Mouse (Mus musculus): ENCODE data around the gene Trp53rkb. TPM values are rescaled to one million over a fixed set of nuclear protein-coding genes. Genes with fewer than 3 reads are reported as not detected.

Gene Trp53rkb
- polyA plus RNA-seq, 1 experiment from 2014 or later = 3.8 TPM

GRCm38 (mm10) chr2:166799615-166800472 is 7.5 kb downstream of the Trp53rkb start:
- H3K4me2 ChIP-seq = no peak overlapping the region
- WGBS (ENCODE audit: insufficient replicate concordance) = 52% methylated on average over 11 of the region's 11 CpGs
- H3K9me3 ChIP-seq (replicated peaks) = no peaks in the 10 kb centered on the region
- H3K4me1 ChIP-seq (replicated peaks) = peaks cover 4% of the 10 kb centered on the region; the same call in 1 of the 2 replicates
- H3K9ac ChIP-seq = no peak overlapping the region
- ATAC-seq (ENCODE audit: low read depth) = no peak
- 0 out of 2 replicates have a peak, but pooled peaks cover 3% of the 10 kb centered on the region for H3K27me3 ChIP-seq
- no peak overlapping the region for H3K4me3 ChIP-seq (replicated peaks)
- peaks cover 19% of the 10 kb centered on the region for H3K36me3 ChIP-seq
- H3K27ac ChIP-seq = no peak overlapping the region
- DNase-seq = no peak

- Histone ChIP-seq H3K9me3 (replicated peaks) (no peaks in the 10 kb centered on the region), H3K4me1 (replicated peaks) (peaks cover 7% of the 10 kb centered on the region), H3K27me3 (0 out of 2 replicates have a peak, but pooled peaks cover 3% of the 10 kb centered on the region), H3K27ac (no peak overlapping the region), H3K4me3 (replicated peaks) (no peak overlapping the region), H3K9ac (no peak overlapping the region), H3K36me3 (peaks cover 19% of the 10 kb centered on the region), H3K4me2 (no peak overlapping the region)
- ATAC-seq (ENCODE audit: low read depth) (no peak), DNase-seq (no peak)
- WGBS (ENCODE audit: insufficient replicate concordance) = 60% methylated on average over 7 of the region's 7 CpGs
Observed at GRCm38 (mm10) chr2:166800473-166800857, 8.1 kb downstream of the Trp53rkb start.

GRCm38 (mm10) chr2:166801436-166801835 is 9.1 kb downstream of the Trp53rkb start:
- WGBS (ENCODE audit: insufficient replicate concordance) = 49% methylated on average over 2 of the region's 2 CpGs

GRCm38 (mm10) chr2:166803298-166803697 is 11.0 kb downstream of the Trp53rkb start:
- no peak overlapping the region for H3K4me2 ChIP-seq
- 0 out of 2 replicates have a peak, but pooled peaks cover 3% of the 10 kb centered on the region for H3K27me3 ChIP-seq
- H3K4me3 ChIP-seq (replicated peaks) = no peak overlapping the region
- no peak overlapping the region for H3K27ac ChIP-seq
- 82% methylated on average over 3 of the region's 3 CpGs for WGBS (ENCODE audit: insufficient replicate concordance)
- no peaks in the 10 kb centered on the region for H3K9me3 ChIP-seq (replicated peaks)
- H3K36me3 ChIP-seq = no peaks in the 10 kb centered on the region
- peaks cover 31% of the 10 kb centered on the region for H3K4me1 ChIP-seq (replicated peaks)
- ATAC-seq (ENCODE audit: low read depth) (no peak), DNase-seq (no peak)
- no peak overlapping the region for H3K9ac ChIP-seq

More at GRCm38 (mm10) chr2:166801436-166801835, 9.1 kb downstream of the Trp53rkb start:
- Histone ChIP-seq H3K4me3 (replicated peaks) (no peak overlapping the region), H3K4me1 (replicated peaks) (peaks cover 13% of the 10 kb centered on the region), H3K36me3 (peaks cover 12% of the 10 kb centered on the region), H3K27ac (no peak overlapping the region), H3K9me3 (replicated peaks) (no peaks in the 10 kb centered on the region), H3K4me2 (no peak overlapping the region), H3K27me3 (0 out of 2 replicates have a peak, but pooled peaks cover 3% of the 10 kb centered on the region), H3K9ac (no peak overlapping the region)
- DNase-seq (no peak), ATAC-seq (ENCODE audit: low read depth) (no peak)

- ATAC-seq (ENCODE audit: low read depth) = peak; percentile 90
- H3K9me3 ChIP-seq (replicated peaks) = no peaks in the 10 kb centered on the region
- peak within 1 kb of the TSS; percentile 93 for H3K9ac ChIP-seq
- peaks cover 43% of the 10 kb centered on the region for H3K4me1 ChIP-seq (replicated peaks)
- 0 out of 2 replicates have a peak, but pooled peaks cover 3% of the 10 kb centered on the region for H3K27me3 ChIP-seq
- no peaks in the 10 kb centered on the region for H3K36me3 ChIP-seq
- peak; percentile 83 for DNase-seq
- H3K4me2 ChIP-seq = peak within 1 kb of the TSS; percentile 91
- H3K27ac ChIP-seq = peak within 1 kb of the TSS; percentile 86
- peak within 1 kb of the TSS; percentile 85 for H3K4me3 ChIP-seq (replicated peaks)
- under 1% methylated on average over 61 of the region's 76 CpGs for WGBS (ENCODE audit: insufficient replicate concordance)
Observed at GRCm38 (mm10) chr2:166805250-166806172, 13.2 kb downstream of the Trp53rkb start, which contains the start of gene Arfgef2. TSS of gene Arfgef2 (plus strand) at chr2:166805588.

GRCm38 (mm10) chr2:166806173-166806705 is 13.9 kb downstream of the Trp53rkb start:
- H3K9ac ChIP-seq = peak overlapping the region; percentile 93

GRCm38 (mm10) chr2:166806813-166807212 is 14.5 kb downstream of the Trp53rkb start:
- Histone ChIP-seq H3K9me3 (replicated peaks) (no peaks in the 10 kb centered on the region), H3K9ac (peak overlapping the region; percentile 93), H3K27ac (peak overlapping the region; percentile 86), H3K36me3 (0 out of 2 replicates have a peak, but pooled peaks cover 2% of the 10 kb centered on the region), H3K27me3 (0 out of 2 replicates have a peak, but pooled peaks cover 3% of the 10 kb centered on the region), H3K4me2 (peak overlapping the region; percentile 91), H3K4me1 (replicated peaks) (peaks cover 43% of the 10 kb centered on the region), H3K4me3 (replicated peaks) (peak overlapping the region; percentile 85)
- DNase-seq (no peak), ATAC-seq (ENCODE audit: low read depth) (no peak)
- 67% methylated on average over 6 of the region's 6 CpGs for WGBS (ENCODE audit: insufficient replicate concordance)

More at GRCm38 (mm10) chr2:166806173-166806705, 13.9 kb downstream of the Trp53rkb start:
- ATAC-seq (ENCODE audit: low read depth) (peak; percentile 46), DNase-seq (peak; percentile 23)
- H3K36me3 ChIP-seq = no peaks in the 10 kb centered on the region
- peak overlapping the region; percentile 86 for H3K27ac ChIP-seq
- WGBS (ENCODE audit: insufficient replicate concordance) = 7% methylated on average over 14 of the region's 14 CpGs
- no peaks in the 10 kb centered on the region for H3K9me3 ChIP-seq (replicated peaks)
- peaks cover 43% of the 10 kb centered on the region for H3K4me1 ChIP-seq (replicated peaks)
- H3K27me3 ChIP-seq = 0 out of 2 replicates have a peak, but pooled peaks cover 3% of the 10 kb centered on the region
- peak overlapping the region; percentile 85 for H3K4me3 ChIP-seq (replicated peaks)
- H3K4me2 ChIP-seq = peak overlapping the region; percentile 91

- Histone ChIP-seq H3K9ac (no peak overlapping the region), H3K27me3 (no peaks in the 10 kb centered on the region), H3K27ac (no peak overlapping the region), H3K4me1 (replicated peaks) (peaks cover 41% of the 10 kb centered on the region), H3K36me3 (0 out of 2 replicates have a peak, but pooled peaks cover 4% of the 10 kb centered on the region), H3K9me3 (replicated peaks) (no peaks in the 10 kb centered on the region), H3K4me2 (no peak overlapping the region), H3K4me3 (replicated peaks) (no peak overlapping the region)
- DNase-seq = no peak
- WGBS (ENCODE audit: insufficient replicate concordance) = 86% methylated on average over 5 of the region's 5 CpGs
- no peak for ATAC-seq (ENCODE audit: low read depth)
Observed at GRCm38 (mm10) chr2:166809499-166809898, 17.2 kb downstream of the Trp53rkb start.

GRCm38 (mm10) chr2:166810821-166811220 is 18.5 kb downstream of the Trp53rkb start:
- H3K4me3 ChIP-seq (replicated peaks) = no peak overlapping the region
- no peaks in the 10 kb centered on the region for H3K27me3 ChIP-seq
- H3K27ac ChIP-seq = no peak overlapping the region
- no peaks in the 10 kb centered on the region for H3K9me3 ChIP-seq (replicated peaks)
- H3K4me1 ChIP-seq (replicated peaks) = peaks cover 36% of the 10 kb centered on the region
- ATAC-seq (ENCODE audit: low read depth) (no peak), DNase-seq (no peak)
- no peak overlapping the region for H3K9ac ChIP-seq
- no peak overlapping the region for H3K4me2 ChIP-seq
- 81% methylated on average over 10 of the region's 10 CpGs for WGBS (ENCODE audit: insufficient replicate concordance)
- H3K36me3 ChIP-seq = 0 out of 2 replicates have a peak, but pooled peaks cover 4% of the 10 kb centered on the region

- Histone ChIP-seq H3K4me1 (replicated peaks) (peaks cover 49% of the 10 kb centered on the region), H3K36me3 (peaks cover 6% of the 10 kb centered on the region; the same call in 1 of the 2 replicates), H3K4me3 (replicated peaks) (no peak overlapping the region), H3K9ac (no peak overlapping the region), H3K9me3 (replicated peaks) (no peaks in the 10 kb centered on the region), H3K4me2 (no peak overlapping the region), H3K27me3 (no peaks in the 10 kb centered on the region), H3K27ac (no peak overlapping the region)
- no peak for DNase-seq
- WGBS (ENCODE audit: insufficient replicate concordance) = 81% methylated on average over 9 of the region's 9 CpGs
- ATAC-seq (ENCODE audit: low read depth) = no peak
Observed at GRCm38 (mm10) chr2:166818463-166819143, 26.3 kb downstream of the Trp53rkb start.
